Mouse (Mus musculus): ENCODE results near the gene Set. TPM values are rescaled to one million over a fixed set of nuclear protein-coding genes. Genes with fewer than 3 reads are reported as not detected.

Gene Set
- polyA plus RNA-seq, 1 experiment from 2014 or later, result 361 TPM

DNA sequence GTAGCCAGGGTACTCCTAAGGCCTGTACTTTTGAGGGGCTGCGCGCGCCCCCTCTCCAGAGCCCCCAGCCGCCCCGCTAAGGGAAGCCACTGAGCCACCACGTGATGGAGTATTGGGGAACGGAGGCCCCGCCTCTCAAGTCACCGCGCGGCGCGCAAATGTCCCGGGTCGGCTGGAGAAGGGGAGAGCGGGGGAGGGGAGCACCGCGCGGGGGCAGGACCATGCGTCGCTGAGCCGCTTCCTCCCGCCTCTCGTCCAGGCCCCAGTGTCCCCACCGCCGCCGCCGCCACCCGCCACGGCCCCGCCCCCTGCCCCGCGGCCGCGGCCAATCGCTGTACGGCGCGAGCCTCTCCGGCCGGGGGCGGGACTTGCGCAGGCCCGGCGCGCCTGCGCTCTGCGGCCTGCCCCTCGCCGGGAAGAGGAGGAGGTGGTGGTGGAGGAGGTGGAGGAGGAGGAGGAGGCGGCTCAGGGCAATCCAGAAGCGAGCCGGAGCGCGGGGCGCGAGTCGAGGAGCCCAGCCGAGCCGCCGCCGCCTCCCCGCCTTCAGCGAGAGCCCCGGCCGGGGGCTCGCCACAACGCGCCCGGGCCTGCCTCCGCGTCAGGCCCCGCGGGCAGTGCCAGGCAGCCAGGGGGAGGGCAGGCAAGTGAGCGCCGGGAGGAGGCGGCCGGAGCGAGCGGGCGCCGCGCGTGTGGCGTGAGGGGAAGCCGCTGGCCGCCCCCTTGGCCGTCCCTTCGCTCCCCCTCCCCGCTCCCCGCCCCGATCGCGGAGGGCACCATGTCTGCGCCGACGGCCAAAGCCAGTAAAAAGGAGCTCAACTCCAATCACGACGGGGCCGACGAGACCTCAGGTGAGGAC is 9.1 kb downstream of the Set start:
- peak overlapping the region; percentile 99 for H3K27ac ChIP-seq (ENCODE audit: low read length)
- 0% methylated on average over 62 of the region's 101 CpGs for WGBS

DNA sequence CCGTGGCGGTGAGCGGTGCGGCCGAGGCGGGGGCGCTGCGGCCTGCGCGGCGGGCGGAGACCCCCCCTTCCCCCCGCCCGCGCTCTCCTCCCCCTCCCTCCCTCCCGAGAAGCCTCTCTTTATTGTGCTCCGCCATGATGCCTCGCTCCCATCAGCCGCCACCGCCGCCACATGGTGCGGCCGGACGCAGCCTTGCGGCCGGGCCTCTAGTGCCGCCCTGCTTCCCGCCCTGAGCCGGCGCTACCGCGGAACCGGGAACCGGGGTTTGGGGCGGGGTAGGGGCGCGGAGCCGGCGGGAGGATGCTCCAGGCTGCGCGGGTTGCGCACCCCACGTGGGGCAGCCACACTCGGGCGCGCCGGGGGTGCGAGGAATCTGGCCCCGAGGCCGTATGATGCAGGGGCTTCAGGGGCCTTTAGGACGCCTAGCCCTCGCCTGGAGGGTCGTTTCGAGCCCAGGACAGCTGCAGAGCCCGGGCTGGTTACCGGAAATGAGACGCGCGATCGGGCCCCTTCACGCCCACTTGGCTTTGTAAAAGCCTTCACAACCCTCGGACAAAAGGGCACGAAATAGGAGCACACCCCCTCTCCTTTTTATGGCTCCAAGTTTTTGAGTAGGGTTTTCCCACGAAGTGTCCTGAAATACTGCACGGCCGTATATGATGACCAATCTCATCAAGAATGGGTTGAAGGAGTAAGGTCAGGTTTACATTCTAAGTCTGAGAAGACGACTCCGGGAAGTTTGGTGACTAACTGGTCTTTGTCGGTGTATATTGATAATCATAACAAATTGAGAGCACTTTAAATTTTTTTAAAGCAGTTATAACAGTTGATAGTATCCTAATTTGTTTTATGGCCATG is 10.1 kb downstream of the Set start:
- H3K9ac ChIP-seq (ENCODE audit: low read depth, low read length), result peak overlapping the region; percentile 98
- peak overlapping the region; percentile 99 for H3K27ac ChIP-seq (ENCODE audit: low read length)
- ATAC-seq, result peak; percentile 0
- H3K9me3 ChIP-seq (ENCODE audit: control insufficient read depth, low read length), result no peaks in the 10 kb centered on the region
- WGBS, result 0% methylated on average over 53 of the region's 69 CpGs
- H3K4me3 ChIP-seq (ENCODE audit: low read length), result peak overlapping the region; percentile 97
- H3K4me2 ChIP-seq (ENCODE audit: low read depth, low read length), result peak overlapping the region; percentile 69
- 0 out of 2 replicates have a peak, but pooled peaks cover 2% of the 10 kb centered on the region for H3K36me3 ChIP-seq (ENCODE audit: control insufficient read depth, insufficient read depth, low read length)
- peaks cover 24% of the 10 kb centered on the region; the same call in 1 of the 2 replicates for H3K4me1 ChIP-seq (ENCODE audit: control insufficient read depth, insufficient read depth, low read length)
- no peaks in the 10 kb centered on the region for H3K27me3 ChIP-seq (replicated peaks; ENCODE audit: control insufficient read depth, insufficient read depth, low read length)

More for the DNA sequence above, 9.1 kb downstream of the Set start:
- 0 out of 2 replicates have a peak, but pooled peaks cover 2% of the 10 kb centered on the region for H3K36me3 ChIP-seq (ENCODE audit: control insufficient read depth, insufficient read depth, low read length)
- no peaks in the 10 kb centered on the region for H3K9me3 ChIP-seq (ENCODE audit: control insufficient read depth, low read length)
- H3K27me3 ChIP-seq (replicated peaks; ENCODE audit: control insufficient read depth, insufficient read depth, low read length), result no peaks in the 10 kb centered on the region
- peaks cover 24% of the 10 kb centered on the region; the same call in 1 of the 2 replicates for H3K4me1 ChIP-seq (ENCODE audit: control insufficient read depth, insufficient read depth, low read length)
- peak overlapping the region; percentile 76 for H3K4me2 ChIP-seq (ENCODE audit: low read depth, low read length)
- ATAC-seq, result peak; percentile 92
- H3K4me3 ChIP-seq (ENCODE audit: low read length), result peak overlapping the region; percentile 97
- peak overlapping the region; percentile 98 for H3K9ac ChIP-seq (ENCODE audit: low read depth, low read length)

DNA sequence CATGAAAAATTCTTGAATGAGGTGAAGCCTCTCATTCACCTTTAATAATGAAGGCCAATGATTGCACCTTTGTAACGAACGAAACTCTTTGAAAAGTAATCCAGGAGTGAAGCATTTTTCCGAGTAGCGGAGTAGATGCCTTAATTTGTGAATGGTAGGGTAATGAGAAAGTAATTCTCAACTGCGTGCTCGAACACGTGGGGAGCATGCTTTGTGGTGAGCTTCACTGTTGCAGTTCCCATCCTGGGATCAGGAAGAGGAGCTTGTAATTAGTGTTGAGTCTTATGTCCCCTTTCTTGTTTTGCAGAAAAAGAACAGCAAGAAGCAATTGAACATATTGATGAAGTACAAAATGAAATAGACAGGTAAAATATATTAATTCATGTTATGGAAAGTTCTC is 10.8 kb downstream of the Set start:
- no peaks in the 10 kb centered on the region for H3K27me3 ChIP-seq (replicated peaks; ENCODE audit: control insufficient read depth, insufficient read depth, low read length)
- ATAC-seq, result no peak
- 0 out of 2 replicates have a peak, but pooled peaks cover 2% of the 10 kb centered on the region for H3K36me3 ChIP-seq (ENCODE audit: control insufficient read depth, insufficient read depth, low read length)
- H3K9me3 ChIP-seq (ENCODE audit: control insufficient read depth, low read length), result no peaks in the 10 kb centered on the region
- H3K4me1 ChIP-seq (ENCODE audit: control insufficient read depth, insufficient read depth, low read length), result peaks cover 24% of the 10 kb centered on the region; the same call in 1 of the 2 replicates
- H3K4me3 ChIP-seq (ENCODE audit: low read length), result peak overlapping the region; percentile 97
- H3K9ac ChIP-seq (ENCODE audit: low read depth, low read length), result peak overlapping the region; percentile 98
- H3K27ac ChIP-seq (ENCODE audit: low read length), result no peak overlapping the region
- 16% methylated on average over 7 of the region's 7 CpGs for WGBS
- H3K4me2 ChIP-seq (ENCODE audit: low read depth, low read length), result peak overlapping the region; percentile 69

DNA sequence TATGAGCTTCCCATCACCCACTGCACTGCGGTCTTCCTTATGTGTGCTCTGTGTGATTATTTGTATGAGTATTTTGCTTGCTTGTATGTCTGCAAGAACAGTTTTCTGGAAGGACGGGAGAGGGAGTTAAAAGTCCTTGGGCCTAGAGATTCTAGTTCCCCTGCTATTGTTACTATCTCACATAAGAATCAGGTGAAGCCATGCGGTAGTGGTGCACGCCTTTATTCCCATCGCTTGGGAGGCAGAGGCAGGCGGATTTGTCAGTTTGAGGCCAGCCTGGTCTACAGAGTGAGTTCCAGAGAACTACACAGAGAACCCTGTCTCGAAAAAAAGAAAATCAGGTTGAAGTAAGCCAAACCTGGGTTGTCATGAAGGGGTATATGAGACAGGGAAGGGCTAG is 15.7 kb downstream of the Set start:
- 85% methylated on average over 7 of the region's 7 CpGs for WGBS
- Histone ChIP-seq H3K36me3 (ENCODE audit: control insufficient read depth, insufficient read depth, low read length) (peaks cover 6% of the 10 kb centered on the region; the same call in 1 of the 2 replicates), H3K4me1 (ENCODE audit: control insufficient read depth, insufficient read depth, low read length) (peaks cover 2% of the 10 kb centered on the region; the same call in 1 of the 2 replicates), H3K4me3 (ENCODE audit: low read length) (no peak overlapping the region), H3K27me3 (replicated peaks; ENCODE audit: control insufficient read depth, insufficient read depth, low read length) (no peaks in the 10 kb centered on the region), H3K4me2 (ENCODE audit: low read depth, low read length) (no peak overlapping the region), H3K9ac (ENCODE audit: low read depth, low read length) (no peak overlapping the region), H3K27ac (ENCODE audit: low read length) (no peak overlapping the region), H3K9me3 (ENCODE audit: control insufficient read depth, low read length) (no peaks in the 10 kb centered on the region)
- no peak for ATAC-seq

DNA sequence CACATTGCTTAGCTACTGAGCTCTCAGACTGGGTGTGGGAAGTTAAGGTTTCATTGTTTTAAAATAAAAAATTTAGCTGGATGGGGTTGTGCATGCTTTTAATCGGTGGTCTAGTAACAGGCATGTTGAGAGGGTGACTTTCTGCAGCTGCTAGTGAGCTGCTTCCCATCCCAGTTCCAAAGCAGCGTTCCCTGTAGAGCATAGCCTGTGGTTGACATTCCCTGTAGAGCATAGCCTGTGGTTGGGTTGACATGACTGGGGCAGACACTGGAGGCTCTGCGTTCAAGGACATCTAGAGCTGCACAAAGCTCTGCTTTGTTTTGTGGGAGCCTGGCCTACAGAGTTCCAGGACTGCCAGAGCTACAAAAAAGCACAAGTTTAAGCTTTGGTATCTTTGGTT is 16.1 kb downstream of the Set start:
- ATAC-seq, result no peak
- Histone ChIP-seq H3K27ac (ENCODE audit: low read length) (no peak overlapping the region), H3K9me3 (ENCODE audit: control insufficient read depth, low read length) (no peaks in the 10 kb centered on the region), H3K27me3 (replicated peaks; ENCODE audit: control insufficient read depth, insufficient read depth, low read length) (no peaks in the 10 kb centered on the region), H3K4me3 (ENCODE audit: low read length) (no peak overlapping the region), H3K4me2 (ENCODE audit: low read depth, low read length) (no peak overlapping the region), H3K36me3 (ENCODE audit: control insufficient read depth, insufficient read depth, low read length) (peaks cover 6% of the 10 kb centered on the region; the same call in 1 of the 2 replicates), H3K4me1 (ENCODE audit: control insufficient read depth, insufficient read depth, low read length) (peaks cover 4% of the 10 kb centered on the region), H3K9ac (ENCODE audit: low read depth, low read length) (no peak overlapping the region)
- 77% methylated on average over 3 of the region's 3 CpGs for WGBS

DNA sequence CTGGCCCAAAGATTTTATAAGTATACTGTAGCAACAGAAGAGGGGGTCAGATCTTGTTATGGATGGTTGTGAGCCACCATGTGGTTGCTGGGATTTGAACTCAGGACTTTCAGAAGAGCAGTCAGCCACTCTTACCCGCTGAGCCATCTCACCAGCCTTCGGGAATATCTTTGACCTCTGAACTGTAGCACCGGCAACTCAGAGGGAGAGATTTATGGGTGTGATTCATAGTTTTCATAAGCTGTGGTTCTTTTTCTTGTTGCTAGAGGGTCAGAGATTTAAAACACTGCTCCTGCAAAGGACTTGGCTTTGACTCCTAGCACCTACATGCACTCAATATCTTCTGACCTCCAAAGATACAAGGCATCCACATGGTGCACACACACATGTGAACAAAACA is 18.4 kb downstream of the Set start:
- 38% methylated on average over 3 of the region's 3 CpGs for WGBS
- H3K4me1 ChIP-seq (ENCODE audit: control insufficient read depth, insufficient read depth, low read length), result peaks cover 6% of the 10 kb centered on the region
- H3K9me3 ChIP-seq (ENCODE audit: control insufficient read depth, low read length), result no peaks in the 10 kb centered on the region
- H3K9ac ChIP-seq (ENCODE audit: low read depth, low read length), result no peak overlapping the region
- H3K4me2 ChIP-seq (ENCODE audit: low read depth, low read length), result no peak overlapping the region
- H3K27me3 ChIP-seq (replicated peaks; ENCODE audit: control insufficient read depth, insufficient read depth, low read length), result no peaks in the 10 kb centered on the region
- peaks cover 5% of the 10 kb centered on the region; the same call in 1 of the 2 replicates for H3K36me3 ChIP-seq (ENCODE audit: control insufficient read depth, insufficient read depth, low read length)
- no peak overlapping the region for H3K27ac ChIP-seq (ENCODE audit: low read length)
- H3K4me3 ChIP-seq (ENCODE audit: low read length), result no peak overlapping the region
- ATAC-seq, result no peak

DNA sequence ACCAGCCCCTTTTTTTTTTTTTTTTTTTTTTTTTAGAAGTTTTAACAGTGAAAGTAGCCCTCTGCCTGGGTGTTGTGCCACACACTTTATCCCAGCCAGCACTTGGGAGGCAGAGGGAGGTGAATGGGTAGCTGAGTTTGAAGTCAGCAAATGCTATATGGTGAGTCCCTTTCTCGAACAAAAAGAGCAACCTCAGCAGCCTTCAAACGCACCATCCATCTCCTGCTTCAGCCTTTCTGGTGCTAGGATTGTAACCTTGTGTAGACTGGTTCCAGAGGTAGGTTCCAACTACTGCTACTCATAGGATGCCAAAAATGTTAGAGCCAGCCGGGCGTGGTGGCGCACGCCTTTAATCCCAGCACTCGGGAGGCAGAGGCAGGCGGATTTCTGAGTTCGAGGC is 19.3 kb downstream of the Set start:
- ATAC-seq, result no peak
- 92% methylated on average over 9 of the region's 9 CpGs for WGBS
- no peak overlapping the region for H3K27ac ChIP-seq (ENCODE audit: low read length)
- no peak overlapping the region for H3K4me2 ChIP-seq (ENCODE audit: low read depth, low read length)
- H3K27me3 ChIP-seq (replicated peaks; ENCODE audit: control insufficient read depth, insufficient read depth, low read length), result no peaks in the 10 kb centered on the region
- H3K9ac ChIP-seq (ENCODE audit: low read depth, low read length), result no peak overlapping the region
- peaks cover 6% of the 10 kb centered on the region for H3K4me1 ChIP-seq (ENCODE audit: control insufficient read depth, insufficient read depth, low read length)
- H3K9me3 ChIP-seq (ENCODE audit: control insufficient read depth, low read length), result no peaks in the 10 kb centered on the region
- no peak overlapping the region for H3K4me3 ChIP-seq (ENCODE audit: low read length)
- peaks cover 4% of the 10 kb centered on the region; the same call in 1 of the 2 replicates for H3K36me3 ChIP-seq (ENCODE audit: control insufficient read depth, insufficient read depth, low read length)

DNA sequence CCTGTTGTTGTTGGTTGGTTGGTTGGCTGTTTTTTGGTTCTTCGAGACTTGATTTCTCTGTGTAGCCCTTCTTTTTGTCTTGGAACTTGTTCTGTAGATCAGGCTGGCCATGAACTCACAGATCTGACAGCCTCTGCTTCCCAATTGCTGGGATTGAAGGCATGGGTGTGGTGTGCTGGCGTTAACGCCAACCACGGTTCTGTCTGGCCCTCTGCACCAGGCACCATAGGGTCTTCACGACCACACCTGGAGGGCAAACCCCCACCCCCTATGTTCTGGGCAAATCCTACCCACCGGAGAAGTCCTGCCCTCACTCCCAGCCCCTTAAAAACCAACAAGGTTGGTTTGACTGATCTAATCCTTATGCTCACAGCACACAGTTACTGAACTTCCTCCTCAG is 19.8 kb downstream of the Set start:
- peak; percentile 34 for ATAC-seq
- Histone ChIP-seq H3K9me3 (ENCODE audit: control insufficient read depth, low read length) (no peaks in the 10 kb centered on the region), H3K27me3 (replicated peaks; ENCODE audit: control insufficient read depth, insufficient read depth, low read length) (no peaks in the 10 kb centered on the region), H3K4me1 (ENCODE audit: control insufficient read depth, insufficient read depth, low read length) (peaks cover 6% of the 10 kb centered on the region), H3K4me3 (ENCODE audit: low read length) (no peak overlapping the region), H3K9ac (ENCODE audit: low read depth, low read length) (peak overlapping the region; percentile 79; the same call in 1 of the 2 replicates), H3K36me3 (ENCODE audit: control insufficient read depth, insufficient read depth, low read length) (peaks cover 4% of the 10 kb centered on the region; the same call in 1 of the 2 replicates), H3K27ac (ENCODE audit: low read length) (no peak overlapping the region), H3K4me2 (ENCODE audit: low read depth, low read length) (peak overlapping the region; percentile 91)
- 60% methylated on average over 6 of the region's 6 CpGs for WGBS

Data from intestine, embryonic 16.5 days (tissue).